Mouse (Mus musculus): ENCODE results near the gene Tmem81.

DNA sequence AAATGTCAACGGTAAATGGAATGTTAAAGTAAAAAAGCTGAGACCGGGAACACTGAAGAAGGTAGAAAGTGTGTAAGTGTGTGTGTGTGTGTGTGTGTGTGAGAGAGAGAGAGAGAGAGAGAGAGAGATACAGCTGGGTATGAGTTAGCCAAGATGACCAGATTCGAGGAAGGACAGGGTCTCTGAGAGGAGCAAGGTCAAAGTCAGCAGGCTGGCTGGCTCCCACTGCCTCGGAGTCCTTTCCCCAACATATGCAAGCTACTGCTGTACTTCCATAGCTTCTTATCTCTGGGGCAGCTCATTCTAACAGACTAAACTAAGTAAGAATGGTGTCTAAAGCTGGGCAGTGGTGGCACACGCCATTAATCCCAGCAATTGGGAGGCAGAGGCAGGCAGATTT, 34.5 kb upstream of the Tmem81 start:
- no peak for TF ChIP-seq CTCF (IDR thresholded peaks at IDR 0.05; ENCODE audit: borderline replicate concordance, insufficient read depth, low read depth, low read length)
- no peak for TF ChIP-seq POLR2A (IDR thresholded peaks at IDR 0.05; ENCODE audit: borderline replicate concordance, insufficient read depth, low read length)
